Mouse (Mus musculus) ovary, postnatal 36 days (tissue): ENCODE data around the gene Cbfa2t2.
A peak's percentile ranks its signal among the peaks of the same experiment; 100 is the strongest.

ENCODE experiments used
- DNase-seq: peaks from one replicate; pipeline ENCODE4 v3.0.0; 2022; ENCODE audit warnings: low spot score, mixed read lengths

The Cbfa2t2 gene

GRCm38 (mm10) chr2:154425522-154425921 is 10.8 kb upstream of the Cbfa2t2 start:
- no peak for DNase-seq

GRCm38 (mm10) chr2:154426188-154426904 is 9.9 kb upstream of the Cbfa2t2 start:
- no peak for DNase-seq

GRCm38 (mm10) chr2:154426905-154427852 is 9.1 kb upstream of the Cbfa2t2 start:
- DNase-seq, result no peak

GRCm38 (mm10) chr2:154427853-154428360 is 8.4 kb upstream of the Cbfa2t2 start:
- peak; percentile 31 for DNase-seq

GRCm38 (mm10) chr2:154430566-154430965 is 5.7 kb upstream of the Cbfa2t2 start:
- no peak for DNase-seq

GRCm38 (mm10) chr2:154432696-154433095 is 3.6 kb upstream of the Cbfa2t2 start:
- DNase-seq, result no peak

GRCm38 (mm10) chr2:154433391-154433790 is 2.9 kb upstream of the Cbfa2t2 start:
- no peak for DNase-seq

- no peak for DNase-seq
Measured at GRCm38 (mm10) chr2:154434690-154435089, 1.6 kb upstream of the Cbfa2t2 start.

GRCm38 (mm10) chr2:154436076-154436457 is 214 bp upstream of the Cbfa2t2 start:
- peak; percentile 99 for DNase-seq

GRCm38 (mm10) chr2:154437191-154437527 is 878 bp downstream of the Cbfa2t2 start:
- no peak for DNase-seq

GRCm38 (mm10) chr2:154440453-154440852 is 4.2 kb downstream of the Cbfa2t2 start:
- no peak for DNase-seq

GRCm38 (mm10) chr2:154447821-154448220 is 11.5 kb downstream of the Cbfa2t2 start:
- no peak for DNase-seq

GRCm38 (mm10) chr2:154448633-154449032 is 12.4 kb downstream of the Cbfa2t2 start:
- DNase-seq, result no peak

GRCm38 (mm10) chr2:154452951-154453350 is 16.7 kb downstream of the Cbfa2t2 start:
- no peak for DNase-seq

- DNase-seq, result no peak
Measured at GRCm38 (mm10) chr2:154454099-154454498, 17.8 kb downstream of the Cbfa2t2 start.

- no peak for DNase-seq
Measured at GRCm38 (mm10) chr2:154454605-154455004, 18.3 kb downstream of the Cbfa2t2 start.

- DNase-seq, result no peak
Measured at GRCm38 (mm10) chr2:154455776-154456175, 19.5 kb downstream of the Cbfa2t2 start.

- no peak for DNase-seq
Measured at GRCm38 (mm10) chr2:154456621-154457020, 20.3 kb downstream of the Cbfa2t2 start.

- DNase-seq, result no peak
Measured at GRCm38 (mm10) chr2:154459262-154459661, 23.0 kb downstream of the Cbfa2t2 start.

- peak; percentile 39 for DNase-seq
Measured at GRCm38 (mm10) chr2:154459851-154460250, 23.6 kb downstream of the Cbfa2t2 start.

- DNase-seq, result no peak
Measured at GRCm38 (mm10) chr2:154463621-154464198, 27.4 kb downstream of the Cbfa2t2 start.

GRCm38 (mm10) chr2:154465914-154466335 is 29.6 kb downstream of the Cbfa2t2 start:
- DNase-seq, result no peak

- DNase-seq, result no peak
Measured at GRCm38 (mm10) chr2:154467139-154467538, 30.9 kb downstream of the Cbfa2t2 start.
